ENCODE assay signal across 8 mouse cellular contexts in the genomic region with DNA sequence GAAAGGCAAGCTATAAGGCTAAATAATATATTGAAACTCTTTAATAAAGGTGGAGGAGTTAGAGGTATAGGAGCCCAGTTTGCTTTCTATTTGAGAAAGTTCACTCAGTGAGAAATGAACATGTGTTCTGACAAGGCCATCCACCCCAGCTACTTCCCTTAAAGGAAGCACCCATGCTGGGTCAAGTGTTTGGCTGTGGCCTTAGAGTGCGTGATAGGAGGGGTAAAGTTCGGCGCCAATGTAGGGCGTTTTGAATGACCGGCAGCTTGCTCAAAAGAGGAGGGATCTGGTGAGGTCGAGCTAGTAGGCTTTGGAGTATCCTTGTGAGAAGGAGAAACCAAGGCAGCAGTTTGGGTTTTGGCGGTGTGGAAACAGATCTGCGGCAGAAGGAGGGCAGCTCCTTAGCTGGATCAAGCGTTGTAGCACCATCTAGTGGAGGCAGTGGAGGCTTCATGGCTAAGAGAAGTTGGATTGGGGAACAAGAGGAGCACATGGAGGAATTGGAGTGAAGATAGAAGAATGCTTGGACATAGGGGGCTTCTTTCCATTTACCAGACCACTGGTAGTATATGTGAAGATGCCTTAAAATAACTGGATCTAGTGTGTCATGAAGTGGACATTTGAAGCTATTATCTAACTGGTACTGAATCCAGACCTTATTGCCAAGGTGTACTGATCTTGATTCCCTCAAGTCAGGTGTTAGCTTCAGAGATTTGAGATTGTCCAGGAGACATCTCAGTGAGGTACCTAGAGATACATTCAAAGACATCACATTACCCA.
DNase-seq lines count a peak whose midpoint lies in the region; ATAC-seq lines count a peak whose summit lies in the region.

No protein-coding gene starts in this region.

- H3K4me1 ChIP-seq in embryonic facial prominence, embryonic 15.5 days: no peaks in the 10 kb centered on the region
- no peaks in the 10 kb centered on the region for H3K4me1 ChIP-seq in heart, embryonic 11.5 days (ENCODE audit: control insufficient read depth, insufficient read depth, low read length)
- no peaks in the 10 kb centered on the region for H3K4me1 ChIP-seq in kidney, embryonic 14.5 days (ENCODE audit: control insufficient read depth, insufficient read depth, low read length)
- no peaks in the 10 kb centered on the region for H3K4me1 ChIP-seq in limb, embryonic 13.5 days
- H3K4me1 ChIP-seq in midbrain, embryonic 15.5 days: no peaks in the 10 kb centered on the region

- H3K4me2 ChIP-seq in embryonic facial prominence, embryonic 15.5 days (replicated peaks): 0 out of 2 replicates have a peak overlapping the region, but pooled peaks have one; percentile 25
- peak overlapping the region; percentile 53 for H3K4me2 ChIP-seq in heart, embryonic 11.5 days
- peak overlapping the region; percentile 24; the same call in 1 of the 2 replicates for H3K4me2 ChIP-seq in kidney, embryonic 14.5 days (replicated peaks; ENCODE audit: low read depth, low read length)
- H3K4me2 ChIP-seq in limb, embryonic 13.5 days (replicated peaks): peak overlapping the region; percentile 50
- peak overlapping the region; percentile 33; the same call in 1 of the 2 replicates for H3K4me2 ChIP-seq in midbrain, embryonic 15.5 days

- no peak overlapping the region for H3K4me3 ChIP-seq in embryonic facial prominence, embryonic 15.5 days (replicated peaks)
- peak overlapping the region; percentile 11; the same call in 1 of the 2 replicates for H3K4me3 ChIP-seq in heart, embryonic 11.5 days (ENCODE audit: low read depth, low read length)
- no peak overlapping the region for H3K4me3 ChIP-seq in kidney, embryonic 14.5 days (ENCODE audit: low read length)
- 0 out of 2 replicates have a peak overlapping the region, but pooled peaks have one; percentile 16 for H3K4me3 ChIP-seq in limb, embryonic 13.5 days
- no peak overlapping the region for H3K4me3 ChIP-seq in midbrain, embryonic 15.5 days

- no peak overlapping the region for H3K9ac ChIP-seq in embryonic facial prominence, embryonic 15.5 days
- H3K9ac ChIP-seq in heart, embryonic 11.5 days (ENCODE audit: low read depth, low read length): 0 out of 2 replicates have a peak overlapping the region, but pooled peaks have one; percentile 31
- no peak overlapping the region for H3K9ac ChIP-seq in kidney, embryonic 14.5 days (ENCODE audit: low read depth, low read length)
- no peak overlapping the region for H3K9ac ChIP-seq in limb, embryonic 13.5 days
- no peak overlapping the region for H3K9ac ChIP-seq in midbrain, embryonic 15.5 days

- WGBS in embryonic facial prominence, embryonic 15.5 days: 18% methylated on average over 9 of the region's 9 CpGs
- 13% methylated on average over 9 of the region's 9 CpGs for WGBS in heart, embryonic 11.5 days (ENCODE audit: insufficient replicate concordance)
- 17% methylated on average over 9 of the region's 9 CpGs for WGBS in kidney, embryonic 14.5 days
- WGBS in limb, embryonic 13.5 days: 17% methylated on average over 9 of the region's 9 CpGs
- WGBS in midbrain, embryonic 15.5 days: 16% methylated on average over 9 of the region's 9 CpGs

- H3K27me3 ChIP-seq in embryonic facial prominence, embryonic 15.5 days: no peaks in the 10 kb centered on the region
- no peaks in the 10 kb centered on the region for H3K27me3 ChIP-seq in heart, embryonic 11.5 days (ENCODE audit: control insufficient read depth, insufficient read depth, low read length)
- no peaks in the 10 kb centered on the region for H3K27me3 ChIP-seq in kidney, embryonic 14.5 days (ENCODE audit: control insufficient read depth, insufficient read depth, low read length)
- H3K27me3 ChIP-seq in limb, embryonic 13.5 days: no peaks in the 10 kb centered on the region
- H3K27me3 ChIP-seq in midbrain, embryonic 15.5 days (replicated peaks): no peaks in the 10 kb centered on the region

- peak; percentile 24; the same call in 1 of the 2 replicates for ATAC-seq in embryonic facial prominence, embryonic 15.5 days (ENCODE audit: insufficient number of reproducible peaks, low FRiP score, low TSS enrichment, low read depth)
- ATAC-seq in heart, embryonic 11.5 days (replicated peaks; ENCODE audit: insufficient number of reproducible peaks, low FRiP score, low TSS enrichment): no peak
- ATAC-seq in kidney, embryonic 14.5 days (ENCODE audit: low FRiP score, low TSS enrichment): peak; percentile 92
- ATAC-seq in limb, embryonic 13.5 days (ENCODE audit: low FRiP score, low read depth): peak; percentile 80; the same call in 1 of the 2 replicates
- peak; percentile 75 for ATAC-seq in midbrain, embryonic 15.5 days (replicated peaks)

- H3K36me3 ChIP-seq in embryonic facial prominence, embryonic 15.5 days: no peaks in the 10 kb centered on the region
- no peaks in the 10 kb centered on the region for H3K36me3 ChIP-seq in heart, embryonic 11.5 days (ENCODE audit: control insufficient read depth, insufficient read depth, low read length)
- H3K36me3 ChIP-seq in kidney, embryonic 14.5 days (ENCODE audit: control insufficient read depth, insufficient read depth, low read length): no peaks in the 10 kb centered on the region
- no peaks in the 10 kb centered on the region for H3K36me3 ChIP-seq in limb, embryonic 13.5 days
- no peaks in the 10 kb centered on the region for H3K36me3 ChIP-seq in midbrain, embryonic 15.5 days (replicated peaks)

- H3K9me3 ChIP-seq in embryonic facial prominence, embryonic 15.5 days (replicated peaks): no peaks in the 10 kb centered on the region
- H3K9me3 ChIP-seq in heart, embryonic 11.5 days (replicated peaks; ENCODE audit: control insufficient read depth, low read length): no peaks in the 10 kb centered on the region
- no peaks in the 10 kb centered on the region for H3K9me3 ChIP-seq in kidney, embryonic 14.5 days (ENCODE audit: control insufficient read depth, low read length)
- H3K9me3 ChIP-seq in limb, embryonic 13.5 days: no peaks in the 10 kb centered on the region
- no peaks in the 10 kb centered on the region for H3K9me3 ChIP-seq in midbrain, embryonic 15.5 days

- DNase-seq in urinary bladder, adult 18-20 months (ENCODE audit: low spot score in 2 of 2): peak; percentile 35 to 48
- DNase-seq in urinary bladder, postnatal 10 days (ENCODE audit: low spot score): no peak
- DNase-seq in spleen, postnatal 36 days (ENCODE audit: low spot score in 2 of 2): peak; percentile 31 to 43

- no peak overlapping the region for H3K27ac ChIP-seq in embryonic facial prominence, embryonic 15.5 days (replicated peaks)
- H3K27ac ChIP-seq in heart, embryonic 11.5 days (ENCODE audit: low read depth, low read length): no peak overlapping the region
- no peak overlapping the region for H3K27ac ChIP-seq in kidney, embryonic 14.5 days (ENCODE audit: low read depth, low read length)
- H3K27ac ChIP-seq in limb, embryonic 13.5 days: no peak overlapping the region
- no peak overlapping the region for H3K27ac ChIP-seq in midbrain, embryonic 15.5 days

Comparison
In these comparisons a context has a peak if more than half of its experiments do, and no peak if none do; other contexts are left out.
1. H3K4me3 ChIP-seq: peak in heart, embryonic 11.5 days (single experiment) and limb, embryonic 13.5 days (single experiment); none in embryonic facial prominence, embryonic 15.5 days (single experiment), kidney, embryonic 14.5 days (single experiment) and midbrain, embryonic 15.5 days (single experiment).
2. Peak in every context shown above with its lines, with median percentiles within 50 percentile points of each other: H3K4me2 ChIP-seq.